Mouse (Mus musculus) skeletal muscle tissue, postnatal 0 days (tissue): Measurements from ENCODE around the gene Mrps2. TPM values are rescaled to one million over a fixed set of nuclear protein-coding genes. Genes with fewer than 3 reads are reported as not detected.

Experiments
- polyA plus RNA-seq: library from polyadenylated mRNA; unstranded; fragments of >200 nt; fragmentation: Nextera tagmentation; extraction: Ambion mirVana; gene quantifications from 2 replicates; pipeline ENCODE4 v1.2.1, GENCODE M21; 2015

The Mrps2 gene
- 42.1 and 44.5 TPM in 2 replicates for polyA plus RNA-seq

GRCm38 (mm10) chr2:28467860-28468485, at the start of gene Mrps2:
Gene Mrps2 (plus strand): TSS chr2:28468066.

GRCm38 (mm10) chr2:28446515-28447314, 21.2 kb upstream of the Mrps2 start, which contains the start of gene Ppp1r26:
Gene Ppp1r26 (plus strand): TSS chr2:28446800.

GRCm38 (mm10) chr2:28465836-28466518, 1.9 kb upstream of the Mrps2 start, which contains the start of gene 1700007K13Rik:
Gene 1700007K13Rik (minus strand): TSS chr2:28466332.

GRCm38 (mm10) chr2:28496671-28497070, 28.8 kb downstream of the Mrps2 start, which contains the start of gene Gbgt1:
Gene Gbgt1 (plus strand): TSS chr2:28496891.

GRCm38 (mm10) chr2:28505795-28506194, 37.9 kb downstream of the Mrps2 start, which contains the start of gene Gm10134:
Gene Gm10134 (plus strand): TSS chr2:28506095.

GRCm38 (mm10) chr2:28512798-28513401, 45.0 kb downstream of the Mrps2 start, which contains the start of gene Ralgds:
Gene Ralgds (plus strand): TSS chr2:28513125.

Other genes with a start within 250 kb of the Mrps2 start
- 1.3 and 1.6 TPM in 2 replicates for gene Ppp1r26, start 21.3 kb upstream of the Mrps2 start, polyA plus RNA-seq
- gene 1700007K13Rik, start 1.7 kb upstream of the Mrps2 start, polyA plus RNA-seq, result not detected in 2 replicates
- 0.55 and 1.0 TPM in 2 replicates for gene Gbgt1, start 28.8 kb downstream of the Mrps2 start, polyA plus RNA-seq
- 2.2 and 3.8 TPM in 2 replicates for gene Gm10134, start 38.0 kb downstream of the Mrps2 start, polyA plus RNA-seq
- gene Ralgds, start 45.1 kb downstream of the Mrps2 start, polyA plus RNA-seq, result 33.4 and 35.1 TPM in 2 replicates
- gene Cel, start 95.3 kb downstream of the Mrps2 start, polyA plus RNA-seq, result not detected in 2 replicates
- 11.6 and 12.4 TPM in 2 replicates for gene Gtf3c5, start 115.7 kb downstream of the Mrps2 start, polyA plus RNA-seq
- gene Gfi1b, start 153.9 kb downstream of the Mrps2 start, polyA plus RNA-seq, result 0.08 TPM in 1 of 2 replicates, not detected in the other
- gene Tsc1, start 173.2 kb downstream of the Mrps2 start, polyA plus RNA-seq, result 8.8 and 9.4 TPM in 2 replicates
- gene Spaca9, start 231.7 kb downstream of the Mrps2 start, polyA plus RNA-seq, result 0.62 and 0.94 TPM in 2 replicates
- gene Ak8, start 232.1 kb downstream of the Mrps2 start, polyA plus RNA-seq, result 0.21 and 0.27 TPM in 2 replicates